Mouse (Mus musculus): ENCODE measurements around the gene Sbds. TPM values are rescaled to one million over a fixed set of nuclear protein-coding genes. Genes with fewer than 3 reads are reported as not detected.

The Sbds gene
- polyA plus RNA-seq, 1 experiment: 41.3 TPM

GRCm38 (mm10) chr5:130200233-130201029 lies 54.9 kb downstream of the Sbds start:
- TF ChIP-seq CTCF (IDR thresholded peaks at IDR 0.05; ENCODE audit: borderline replicate concordance, extremely low read depth, insufficient read depth, insufficient read length) (no peak), POLR2A (IDR thresholded peaks at IDR 0.05; ENCODE audit: borderline replicate concordance, extremely low read depth, insufficient read depth, insufficient read length, poor library complexity, severe bottlenecking) (no peak)
- no peak for DNase-seq (ENCODE audit: low read depth)

- no peak for TF ChIP-seq POLR2A (IDR thresholded peaks at IDR 0.05; ENCODE audit: borderline replicate concordance, extremely low read depth, insufficient read depth, insufficient read length, poor library complexity, severe bottlenecking)
- no peak for TF ChIP-seq CTCF (IDR thresholded peaks at IDR 0.05; ENCODE audit: borderline replicate concordance, extremely low read depth, insufficient read depth, insufficient read length)
- no peak for DNase-seq (ENCODE audit: low read depth)
Observed at GRCm38 (mm10) chr5:130197981-130198380, 57.3 kb downstream of the Sbds start.

GRCm38 (mm10) chr5:130197454-130197853 lies 57.9 kb downstream of the Sbds start:
- no peak for TF ChIP-seq POLR2A (IDR thresholded peaks at IDR 0.05; ENCODE audit: borderline replicate concordance, extremely low read depth, insufficient read depth, insufficient read length, poor library complexity, severe bottlenecking)
- TF ChIP-seq CTCF (IDR thresholded peaks at IDR 0.05; ENCODE audit: borderline replicate concordance, extremely low read depth, insufficient read depth, insufficient read length): no peak
- DNase-seq (ENCODE audit: low read depth): no peak

GRCm38 (mm10) chr5:130196307-130196706 lies 59.0 kb downstream of the Sbds start:
- DNase-seq (ENCODE audit: low read depth): no peak
- TF ChIP-seq CTCF (IDR thresholded peaks at IDR 0.05; ENCODE audit: borderline replicate concordance, extremely low read depth, insufficient read depth, insufficient read length): no peak
- TF ChIP-seq POLR2A (IDR thresholded peaks at IDR 0.05; ENCODE audit: borderline replicate concordance, extremely low read depth, insufficient read depth, insufficient read length, poor library complexity, severe bottlenecking): no peak

Other genes with a start within 250 kb of the Sbds start
- gene Asl, start 226.3 kb downstream of the Sbds start, polyA plus RNA-seq (2012; rRNA removed): 27.9 and 30.7 TPM in 2 replicates
- 37.6 and 51.0 TPM in 2 replicates for gene Crcp, start 226.2 kb downstream of the Sbds start, polyA plus RNA-seq (2012; rRNA removed)
- gene Tpst1, start 182.2 kb downstream of the Sbds start, polyA plus RNA-seq (2012; rRNA removed): 27.3 and 32.9 TPM in 2 replicates
- gene Kctd7, start 110.7 kb downstream of the Sbds start, polyA plus RNA-seq (2012; rRNA removed): 11.7 and 12.4 TPM in 2 replicates
- gene Rabgef1, start 83.7 kb downstream of the Sbds start, polyA plus RNA-seq (2012; rRNA removed): 32.2 and 34.5 TPM in 2 replicates
- 24.6 and 30.4 TPM in 2 replicates for gene Tmem248, start 38.4 kb downstream of the Sbds start, polyA plus RNA-seq (2012; rRNA removed)
- 15.8 and 18.8 TPM in 2 replicates for gene Tyw1, start 89 bp upstream of the Sbds start, polyA plus RNA-seq (2012; rRNA removed)
- gene Caln1, start 113.9 kb upstream of the Sbds start, polyA plus RNA-seq (2012; rRNA removed): 3.1 and 6.9 TPM in 2 replicates
- not detected in 2 replicates for gene A330070K13Rik, start 129.1 kb upstream of the Sbds start, polyA plus RNA-seq (2012; rRNA removed)

Data from brain, embryonic 14.5 days (tissue).